Mouse (Mus musculus) hematopoietic stem cell, adult 5-6 weeks (primary cell): ENCODE measurements around the gene Heatr6. TPM values are rescaled to one million over a fixed set of nuclear protein-coding genes. Genes with fewer than 3 reads are reported as not detected.

Source experiments
- ATAC-seq, 2 experiments: fragments of 125-278 bp in 1 of 2; replicated peaks in 1 of 2; 2 replicates each; pipeline ENCODE4 v1.8.0; 2016 to 2017; ENCODE audit warnings: inconsistent platforms in 2 of 2, mild to moderate bottlenecking in 2 of 2, moderate number of reproducible peaks in 2 of 2, low read depth in 1 of 2, moderate TSS enrichment in 1 of 2; ENCODE audit not compliant: low FRiP score in 2 of 2, poor library complexity in 2 of 2, severe bottlenecking in 2 of 2, insufficient read depth in 1 of 2, low TSS enrichment in 1 of 2
- total RNA-seq: library from RNA; stranded (forward); fragments of 172-1452, 232-1000 nt; gene quantifications from 2 replicates; pipeline ENCODE4 v1.2.3, GENCODE M21; 2017

Heatr6 gene
- total RNA-seq = 14.7 and 16.0 TPM in 2 replicates

DNA sequence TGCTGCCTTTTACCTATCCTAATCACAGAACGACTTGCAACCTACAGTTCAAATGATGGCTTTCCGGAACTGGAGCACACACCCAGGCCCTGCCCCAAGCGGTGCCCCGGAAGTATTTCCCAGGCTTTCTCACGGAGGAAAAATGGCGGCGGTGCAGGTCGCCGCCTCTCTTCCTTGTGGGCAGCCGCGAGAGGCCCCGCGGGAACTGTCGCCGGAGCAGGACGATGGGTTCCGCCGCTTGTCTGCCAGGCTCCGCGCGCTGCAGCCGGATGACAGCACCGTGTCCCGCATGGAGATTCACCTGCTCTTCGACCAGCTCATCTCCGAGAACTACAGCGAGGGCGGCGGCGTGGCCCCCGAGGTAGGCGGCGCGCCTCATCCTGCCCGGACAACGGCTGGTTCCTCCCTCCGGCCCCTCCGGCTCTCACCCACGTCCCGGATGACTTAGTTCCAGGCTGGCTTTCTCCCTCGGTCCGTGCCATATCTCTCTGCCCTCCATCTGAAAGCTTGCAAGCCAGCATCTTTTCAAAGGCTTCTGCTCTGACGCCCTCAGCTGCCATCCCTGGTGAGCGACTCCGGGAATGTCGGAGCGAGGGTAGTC, at the start of gene Heatr6:
Heatr6 (plus strand) TSS at position 116 of the 601 bp plus-strand sequence.
- peak; percentile 85 to 93 for ATAC-seq

DNA sequence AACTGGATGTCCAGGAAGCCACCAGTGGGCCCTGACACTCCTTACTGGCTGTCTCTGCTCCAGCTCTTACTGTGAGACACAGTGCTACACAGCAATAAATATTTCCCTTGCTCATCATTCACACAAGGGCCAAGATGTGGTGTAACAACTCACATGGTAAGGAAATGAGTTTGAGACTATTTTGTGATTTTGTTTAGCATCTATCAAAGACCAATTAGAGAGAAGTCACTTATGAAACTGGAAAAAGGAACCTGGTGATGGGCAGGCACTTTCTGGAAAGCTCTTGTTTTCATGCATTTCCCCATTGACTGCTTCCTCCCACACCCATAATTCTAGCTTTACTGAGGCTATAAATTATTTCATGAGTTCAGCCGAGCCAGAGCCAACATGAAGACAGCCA, 49.8 kb upstream of the Heatr6 start, which contains the start of gene Wfdc17:
Wfdc17 (plus strand) TSS at position 287 of the 400 bp plus-strand sequence.
- ATAC-seq = peak; percentile 45 to 70; a peak in 2 of 4 replicates

DNA sequence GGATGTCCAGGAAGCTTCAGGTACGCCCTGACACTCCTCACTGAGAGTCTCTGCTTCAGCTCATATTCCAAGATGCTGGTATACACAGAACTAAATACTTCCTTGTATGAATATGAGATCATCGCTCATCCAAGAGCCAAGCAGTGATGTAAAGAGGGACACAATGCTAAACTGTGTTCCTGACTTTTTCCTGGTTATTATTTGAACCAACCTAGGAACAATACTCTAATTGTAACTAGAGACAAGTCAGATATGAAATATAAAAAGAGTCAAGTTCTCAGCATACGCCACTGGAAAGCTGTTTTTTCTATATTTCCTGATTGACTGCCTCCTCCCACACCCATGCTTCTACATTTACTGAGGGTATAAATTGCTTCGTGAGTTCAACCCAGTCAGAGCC, 44.8 kb upstream of the Heatr6 start, which contains the start of gene Wfdc18:
Wfdc18 (plus strand) TSS at position 301 of the 400 bp plus-strand sequence.
- ATAC-seq = no peak

DNA sequence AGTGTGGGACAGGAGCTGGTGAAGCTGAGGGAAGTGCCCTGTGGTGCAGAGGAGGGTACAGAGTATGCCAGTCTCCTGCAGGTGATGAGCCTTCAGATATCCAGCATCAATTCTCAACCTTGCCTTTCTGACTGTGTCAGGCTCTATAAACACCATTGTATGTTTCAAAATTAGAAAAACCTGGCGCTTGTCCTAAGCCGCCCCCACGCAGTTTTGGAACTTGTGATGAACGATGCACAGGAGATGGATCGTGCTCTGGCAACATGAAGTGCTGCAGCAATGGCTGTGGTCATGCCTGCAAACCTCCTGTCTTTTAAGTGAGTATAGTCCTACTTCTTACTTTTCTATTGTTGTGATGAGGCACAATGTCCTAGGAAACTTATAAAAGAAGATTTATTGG, 43.8 kb upstream of the Heatr6 start:
- ATAC-seq = no peak

DNA sequence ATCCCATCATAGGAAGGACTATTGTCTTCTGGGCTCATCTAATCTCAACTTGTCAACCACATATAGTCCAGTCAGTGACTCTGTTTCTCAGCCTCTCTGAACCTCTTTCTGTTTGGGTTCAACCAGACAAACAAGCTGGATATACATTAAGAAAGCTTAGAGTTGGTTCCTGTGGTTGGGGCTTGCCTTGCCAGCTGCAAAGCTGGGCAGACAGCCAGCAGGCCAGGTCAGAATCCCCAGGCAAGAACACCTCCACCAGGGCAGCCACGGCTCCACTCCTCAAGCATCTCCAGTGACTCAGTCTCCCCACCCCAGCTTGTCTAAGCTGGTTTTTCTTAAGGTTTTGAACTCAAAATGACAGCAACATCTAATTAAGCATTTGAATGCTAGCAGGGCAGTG, 40.8 kb upstream of the Heatr6 start:
- 0 out of 4 replicates have a peak, but pooled peaks of 1 of the 2 experiments have one; percentile 32 for ATAC-seq

DNA sequence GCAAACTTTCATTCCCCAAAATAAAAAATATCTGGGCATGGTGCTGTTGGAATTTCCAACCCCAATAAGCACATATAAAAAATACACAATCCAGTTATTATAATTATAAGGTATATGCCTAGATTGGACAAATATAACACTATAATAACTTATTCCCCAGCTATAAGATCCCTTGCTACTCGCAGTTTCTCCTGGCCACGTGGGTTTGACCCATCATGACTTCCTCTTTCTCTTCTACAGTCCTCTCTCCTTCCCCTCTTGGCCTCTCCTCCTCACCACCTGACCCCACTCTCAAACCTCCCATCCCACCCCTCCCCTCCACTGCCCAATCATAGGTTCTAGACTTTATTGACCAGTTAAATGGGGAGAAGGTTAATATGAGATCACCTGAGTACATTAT, 39.6 kb upstream of the Heatr6 start:
- no peak for ATAC-seq

DNA sequence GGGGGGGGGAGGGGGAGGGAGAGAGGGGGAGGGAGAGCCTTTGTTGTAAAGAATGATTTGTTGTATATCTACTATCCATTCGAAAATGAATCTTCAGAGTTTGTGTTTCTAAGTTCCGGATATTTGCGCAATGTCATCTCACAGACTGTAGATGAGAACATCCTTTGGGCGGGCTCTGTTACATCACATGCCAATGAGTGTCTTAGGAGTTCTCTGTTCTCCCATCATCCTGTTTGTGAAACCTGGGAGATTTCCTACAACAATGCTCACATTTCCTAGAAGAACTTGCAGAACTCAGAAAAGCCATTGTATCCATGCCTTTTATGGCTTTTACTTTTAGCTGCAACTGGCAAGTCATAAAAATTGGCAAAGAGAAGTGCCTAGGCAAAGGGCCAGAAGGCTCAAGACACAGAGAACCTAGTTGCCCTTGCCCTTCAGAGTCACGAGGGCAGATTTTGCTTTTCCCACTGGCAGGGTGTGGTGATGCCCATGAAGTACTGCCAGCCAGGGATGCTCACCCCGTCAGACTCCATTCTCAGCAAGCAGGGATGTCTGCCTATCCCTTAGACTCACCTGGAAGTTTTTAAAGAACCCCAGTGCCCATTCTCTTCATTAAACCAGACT, 36.3 kb upstream of the Heatr6 start:
- no peak for ATAC-seq

DNA sequence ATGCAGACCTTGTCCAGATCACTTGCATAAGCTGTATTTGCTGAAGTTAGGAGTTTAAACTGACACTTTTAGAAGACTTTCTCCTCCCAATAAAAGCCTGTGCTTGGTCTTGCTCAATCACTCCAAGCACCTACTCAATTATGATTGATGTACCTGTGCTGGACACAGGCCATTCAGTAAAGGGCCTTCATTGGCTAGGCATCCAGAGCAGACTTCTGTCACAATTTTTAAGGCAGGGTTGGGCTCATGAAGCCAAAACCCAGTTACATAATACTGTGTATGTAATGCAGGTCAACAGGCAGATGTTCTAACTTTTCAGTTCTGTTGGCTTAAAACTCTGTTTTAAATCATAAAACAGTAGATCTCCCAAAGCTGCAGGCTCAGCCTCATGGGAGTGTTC, 32.7 kb upstream of the Heatr6 start:
- no peak for ATAC-seq

DNA sequence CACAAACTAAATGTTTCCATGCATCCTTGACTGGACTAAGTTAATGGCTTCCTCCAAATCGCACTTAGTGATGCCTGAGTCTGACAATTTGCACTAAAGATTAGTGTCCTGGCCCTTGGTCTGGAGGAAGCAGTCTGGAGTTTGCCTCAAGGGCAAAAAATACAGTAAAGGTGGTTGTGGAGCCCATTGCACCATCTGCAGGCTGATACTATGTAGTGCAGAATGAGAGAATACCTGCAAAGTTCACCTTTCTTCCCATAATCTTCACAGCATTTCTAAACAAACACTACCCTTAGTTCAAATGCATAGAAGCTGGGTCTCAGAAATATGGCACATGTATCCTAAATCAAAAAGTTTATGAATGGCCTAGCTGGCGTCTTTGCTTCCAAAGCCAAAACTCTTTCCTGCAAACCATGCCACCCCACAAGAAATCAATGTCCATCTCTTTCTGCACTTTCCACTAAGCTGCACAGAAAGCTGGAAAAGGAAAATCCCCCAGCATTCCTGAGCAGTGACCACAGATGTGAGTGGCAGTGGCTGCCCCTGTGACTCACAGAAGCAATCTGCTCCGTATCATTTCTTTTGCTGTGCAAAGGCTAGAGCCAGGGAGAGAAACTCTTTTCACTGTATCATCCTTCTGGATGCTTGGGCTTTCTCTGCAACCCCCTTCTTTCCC, 24.6 kb upstream of the Heatr6 start:
- ATAC-seq = 0 out of 4 replicates have a peak, but pooled peaks of 1 of the 2 experiments have one; percentile 48

DNA sequence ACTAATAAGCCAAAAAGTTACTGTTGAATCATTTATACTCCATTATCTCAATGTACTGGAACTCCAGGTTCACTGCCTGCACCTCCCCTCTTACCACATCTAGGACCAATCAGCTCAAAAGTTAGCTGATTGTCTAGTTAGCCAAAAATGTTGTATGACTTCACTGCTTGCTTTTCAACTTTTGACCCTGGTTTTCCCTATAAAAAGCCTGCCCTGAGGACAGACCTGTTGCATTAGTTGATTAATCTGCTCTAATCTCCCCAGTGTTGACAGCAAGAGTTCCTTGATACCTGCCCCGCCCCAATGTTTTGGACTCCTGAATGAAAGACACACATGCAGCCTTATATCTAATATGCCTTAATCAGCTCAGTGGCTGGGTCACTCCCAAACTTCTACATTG, 22.4 kb upstream of the Heatr6 start:
- ATAC-seq = no peak

DNA sequence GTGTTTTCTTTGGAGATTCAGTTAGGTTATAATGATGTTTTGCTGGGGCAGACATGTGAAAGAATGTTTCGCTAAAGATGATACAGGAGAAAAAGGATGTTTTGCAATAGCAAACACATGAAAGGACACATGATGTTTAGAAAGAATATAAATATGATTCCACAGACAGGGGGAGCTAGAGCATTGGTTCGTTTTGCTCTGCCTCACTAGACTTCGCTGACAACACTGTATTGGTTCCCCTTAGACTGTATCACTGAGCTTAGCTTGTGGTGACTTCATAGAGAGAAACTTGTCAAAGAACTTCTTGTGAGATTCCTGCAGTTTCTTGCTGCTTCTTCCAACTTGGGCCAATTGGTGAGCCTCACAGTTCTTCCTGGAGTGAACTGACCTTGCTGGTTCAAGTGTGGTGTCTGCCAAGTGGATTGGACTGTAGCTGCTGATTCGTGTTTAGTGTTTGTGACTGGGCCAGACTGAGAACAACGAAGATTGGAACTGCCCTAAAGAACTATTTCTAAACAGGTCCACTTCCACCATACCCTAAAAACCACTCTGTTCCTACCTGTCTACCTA, 20.3 kb upstream of the Heatr6 start:
- ATAC-seq = no peak

DNA sequence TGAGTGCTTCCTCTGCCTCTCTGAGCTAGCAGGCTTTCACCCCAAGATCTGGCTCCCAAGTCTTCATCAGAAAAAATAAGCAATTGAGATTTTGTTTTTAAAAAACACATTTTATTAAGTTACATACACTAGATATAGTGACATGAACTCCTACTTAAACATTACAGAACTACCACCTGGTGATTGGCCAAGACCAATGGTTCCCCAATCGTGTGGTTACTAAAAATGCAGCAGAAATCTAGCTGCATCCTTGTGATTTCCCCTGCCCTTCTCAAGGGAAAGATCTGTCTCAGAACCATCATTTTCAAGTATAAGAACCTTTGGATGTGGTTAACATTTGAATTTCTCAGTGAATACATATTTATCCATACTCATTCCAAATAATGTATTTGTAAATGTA, 19.3 kb upstream of the Heatr6 start:
- no peak for ATAC-seq

DNA sequence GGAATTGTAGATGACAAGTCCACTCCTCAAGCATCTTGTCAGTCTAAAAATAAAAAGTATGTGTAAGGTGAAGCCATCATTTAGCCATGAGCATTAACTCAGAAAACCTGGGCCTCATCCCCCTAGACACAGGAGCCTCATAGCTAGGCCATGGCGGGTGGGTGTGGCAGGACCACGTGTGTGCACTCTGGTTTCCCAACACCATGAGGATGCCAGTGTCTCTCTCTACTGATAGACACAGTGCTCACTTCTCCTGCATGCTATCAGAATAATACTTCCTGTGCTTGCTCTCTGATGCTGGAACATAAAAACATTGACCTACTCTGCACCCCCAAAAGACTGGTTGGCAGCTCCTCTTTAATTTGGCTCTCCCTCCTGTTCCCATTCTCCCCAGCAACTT, 17.6 kb upstream of the Heatr6 start:
- no peak for ATAC-seq

DNA sequence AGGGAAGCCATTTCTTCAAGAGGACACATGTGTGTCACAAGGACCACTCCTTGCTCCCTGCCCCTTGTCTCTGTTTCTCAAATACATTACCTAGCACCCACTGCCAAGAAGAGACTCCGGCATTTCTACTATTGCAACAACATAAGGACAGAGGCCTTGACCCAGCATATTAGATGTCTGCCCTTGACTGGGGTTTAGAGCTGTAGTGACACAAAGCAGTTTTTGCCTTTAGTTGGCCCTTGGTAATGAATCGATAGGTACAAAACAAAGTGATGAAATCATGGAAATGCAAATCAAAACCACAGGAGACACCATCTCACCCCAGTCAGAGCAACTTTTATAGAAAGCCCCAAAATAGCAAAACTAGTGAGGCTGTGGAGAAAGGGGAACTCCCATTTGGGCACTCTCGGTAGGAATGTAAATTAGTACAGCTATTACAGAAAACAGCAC, 16.4 kb upstream of the Heatr6 start:
- ATAC-seq = peak; percentile 46 to 60; a peak in 3 of 4 replicates

DNA sequence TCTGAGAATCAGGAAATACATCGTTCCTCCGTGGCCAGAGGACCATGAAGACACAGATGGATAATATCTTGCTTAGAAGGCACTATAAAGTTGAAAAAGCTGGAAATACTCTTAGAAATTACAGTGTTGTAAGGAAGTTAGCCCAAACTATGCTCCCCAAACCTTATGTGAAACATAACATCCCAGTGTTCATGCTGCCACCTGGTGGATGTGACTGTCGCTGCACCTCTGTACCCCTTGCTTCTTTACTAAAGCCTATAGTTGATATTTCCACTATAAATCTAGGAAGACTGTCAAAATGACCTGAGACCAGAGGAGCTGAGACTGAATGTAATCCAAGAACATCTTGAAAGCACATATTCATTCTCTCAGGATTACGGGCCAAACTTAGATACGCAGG, 14.3 kb upstream of the Heatr6 start:
- ATAC-seq = peak; percentile 56 to 67; a peak in 2 of 4 replicates

DNA sequence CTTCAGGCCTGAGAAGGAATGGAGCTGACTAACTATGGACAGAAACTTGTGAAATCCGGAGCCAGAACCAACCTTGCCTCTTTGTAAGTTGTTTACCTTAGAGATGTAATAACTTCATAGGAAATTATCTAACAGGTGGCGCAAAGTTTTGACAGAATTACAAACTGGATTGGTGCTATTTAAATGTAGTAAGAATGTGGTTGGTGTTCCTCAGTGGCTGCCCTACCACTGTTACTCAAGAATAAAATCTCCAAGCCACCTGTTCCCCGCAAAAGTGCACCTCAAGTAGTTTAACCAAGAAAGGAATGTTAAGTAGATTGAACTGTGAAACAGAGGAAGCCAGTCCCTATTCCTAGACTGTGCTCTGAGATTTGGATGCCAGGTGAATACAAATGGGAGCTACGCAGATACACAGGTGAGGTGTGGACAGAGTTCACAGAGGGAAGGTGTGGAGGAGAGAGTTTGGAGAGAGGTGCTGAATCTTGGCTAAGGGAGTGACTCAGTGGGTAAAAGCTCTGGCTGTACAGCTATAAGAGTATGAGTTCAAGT, 13.0 kb upstream of the Heatr6 start:
- no peak for ATAC-seq

DNA sequence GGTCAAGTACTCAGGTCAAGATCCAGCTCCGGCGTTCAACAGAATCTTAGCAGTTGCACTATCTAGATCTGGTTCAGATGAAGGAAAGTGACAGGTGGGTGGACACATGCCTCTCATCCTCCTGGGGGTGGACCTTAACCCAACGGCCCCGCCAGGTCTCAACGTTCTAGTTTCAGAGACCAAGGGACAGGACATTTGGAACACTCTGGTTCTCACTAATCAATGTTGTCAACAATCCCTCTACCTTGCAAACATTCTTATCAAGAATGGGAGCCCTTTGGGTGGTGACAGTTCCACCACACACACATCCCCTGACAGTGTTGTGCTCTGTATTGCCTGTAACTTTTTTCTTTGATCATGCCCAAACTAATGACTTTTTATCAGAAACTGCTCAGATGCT, 11.7 kb upstream of the Heatr6 start:
- ATAC-seq = no peak
